Mouse (Mus musculus) bone marrow, adult 2 months (tissue): Measurements from ENCODE around the gene Cd2ap.

Experiments used
- CTCF ChIP-seq: fragments of 200-500 bp; IDR thresholded peaks from 2 replicates; pipeline ENCODE4 v1.5.1; 2011; ENCODE audit warnings: low read length, control low read depth; ENCODE audit not compliant: control insufficient read depth, insufficient read depth
- POLR2A ChIP-seq: fragments of 200-500 bp; IDR thresholded peaks from 2 replicates; pipeline ENCODE4 v1.6.1; 2011; ENCODE audit warnings: low read depth, mild to moderate bottlenecking, control low read depth, low read length, borderline replicate concordance; ENCODE audit not compliant: control insufficient read depth

- TF ChIP-seq POLR2A (no peak), CTCF (no peak)
Observed at GRCm38 (mm10) chr17:42745657-42746420, 130.6 kb downstream of the Cd2ap start.
